Mouse (Mus musculus) spleen, adult 18-20 months (tissue): Measurements from ENCODE around the gene Ntn3.

Experiments used
- DNase-seq, 2 experiments: peaks; one replicate each; pipeline ENCODE4 v3.0.0; 2022; ENCODE audit warnings: mixed read lengths in 2 of 2

The Ntn3 gene

GRCm38 (mm10) chr17:24210591-24210990 lies 1.3 kb upstream of the Ntn3 start:
- DNase-seq: no peak

DNA sequence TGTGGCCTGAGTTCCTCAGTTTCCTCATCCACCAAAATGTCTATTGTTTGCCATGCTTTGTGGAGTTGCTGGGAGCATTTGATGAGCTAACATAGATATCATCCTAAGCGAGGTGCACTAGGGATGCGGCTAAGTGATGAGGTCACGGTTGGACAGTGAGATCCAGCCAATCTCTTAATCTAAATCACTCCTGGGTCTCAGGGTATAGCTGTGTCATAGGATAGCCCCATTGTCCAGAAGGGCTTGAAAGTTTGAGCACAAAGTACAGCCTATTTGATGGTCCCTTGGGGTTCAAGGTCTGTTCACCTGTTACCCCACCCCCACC lies 547 bp upstream of the Ntn3 start:
- DNase-seq: no peak

- DNase-seq: peak in 1 of 2 experiments; percentile 19
These were observed 689 bp downstream of the Ntn3 start for GRCm38 (mm10) chr17:24208641-24209042.

- no peak for DNase-seq
These were observed 1.3 kb downstream of the Ntn3 start for GRCm38 (mm10) chr17:24207768-24208640.

DNA sequence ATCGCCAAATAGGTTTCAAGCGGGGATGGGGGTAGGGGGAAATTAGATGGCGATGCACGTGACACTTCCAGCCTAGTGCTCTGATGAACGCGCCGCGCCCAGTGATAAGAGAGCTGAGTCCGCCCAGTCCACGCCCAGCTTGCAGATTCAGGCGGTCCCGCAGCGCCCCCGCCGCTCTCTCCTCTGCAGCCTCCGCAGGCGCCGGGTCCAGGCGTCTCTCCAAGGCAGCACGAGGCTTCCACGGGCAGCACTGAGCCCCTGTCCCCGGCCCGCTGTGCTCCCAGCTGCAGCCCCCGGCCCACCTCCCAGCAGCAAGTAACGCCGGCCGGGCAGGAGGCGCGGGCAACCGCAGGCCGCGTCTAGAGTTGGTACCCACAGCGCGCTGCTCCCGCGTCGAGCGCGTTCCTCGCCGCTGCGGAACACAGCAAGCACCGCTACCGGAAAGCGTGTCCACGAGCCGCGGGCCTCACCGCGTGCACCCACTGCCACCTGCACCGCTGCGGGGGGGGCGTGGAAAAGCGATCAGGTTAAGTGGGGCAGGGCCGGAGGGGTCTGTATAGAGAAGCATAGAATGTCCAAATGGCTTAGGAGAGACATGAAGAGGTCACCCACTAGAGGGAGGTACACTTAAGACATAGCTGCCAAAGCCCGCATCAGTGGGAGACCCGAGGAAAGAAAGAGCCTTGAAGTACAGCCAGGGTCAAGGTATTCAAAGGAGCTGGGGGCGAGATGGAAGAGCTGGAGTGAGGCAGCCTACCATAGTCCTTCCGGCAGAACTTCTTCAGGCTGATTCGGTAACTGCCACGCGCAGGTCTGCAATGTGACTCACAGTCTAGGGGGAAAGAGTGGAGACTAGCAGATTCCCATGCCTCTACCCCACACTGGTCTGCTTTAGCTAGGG lies 2.6 kb downstream of the Ntn3 start:
- peak; percentile 24 to 35 for DNase-seq

DNA sequence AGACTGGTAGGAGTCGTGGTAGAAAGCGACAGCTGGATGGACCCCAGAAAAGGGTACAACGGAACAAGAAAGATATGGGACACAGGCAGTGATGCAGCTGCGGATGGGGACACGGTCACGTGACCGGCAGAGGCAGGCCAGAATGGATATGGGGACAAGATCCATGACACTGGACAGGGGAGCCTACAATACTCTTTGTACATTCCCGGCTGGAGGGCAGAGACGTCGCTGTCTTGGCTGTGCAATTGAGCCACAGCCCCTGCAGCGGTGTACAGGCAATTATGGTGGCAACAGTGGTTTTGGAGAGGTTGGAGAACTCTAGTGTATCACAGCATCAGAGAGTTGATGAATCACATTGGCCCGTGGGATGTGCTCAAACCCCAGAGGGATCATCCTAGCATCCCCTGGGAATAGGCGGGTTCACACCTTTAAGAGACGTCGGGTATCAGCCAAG lies 3.4 kb downstream of the Ntn3 start:
- no peak for DNase-seq

DNA sequence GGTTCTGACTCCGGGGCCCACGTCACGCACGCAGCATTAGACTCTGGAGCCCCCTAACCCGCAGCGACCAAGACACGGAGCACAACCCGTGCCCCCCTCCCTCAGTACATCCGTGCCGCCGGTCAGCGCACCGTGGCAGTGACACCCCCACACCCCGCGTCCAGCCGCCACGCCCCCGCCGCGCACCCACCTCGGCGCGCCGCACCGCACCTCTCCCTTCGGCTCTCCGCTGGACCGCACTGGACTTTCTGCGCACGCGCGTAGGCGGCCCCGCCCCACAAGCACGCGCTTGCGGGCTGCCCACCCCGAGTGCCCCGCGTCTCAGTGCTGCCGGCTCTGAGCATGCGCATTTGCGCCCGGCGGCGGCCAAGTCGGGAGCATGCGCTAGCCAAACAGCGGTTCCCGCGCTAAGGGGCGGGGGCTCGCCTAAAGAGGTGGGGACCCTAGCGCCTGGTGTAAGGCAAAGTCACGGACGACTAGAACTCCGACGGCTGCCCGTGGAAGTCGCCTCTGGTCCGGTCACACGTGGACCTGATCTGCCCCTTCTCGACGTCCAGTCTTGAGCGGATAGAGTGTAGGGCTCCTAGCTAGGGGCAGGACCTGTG lies 3.9 kb downstream of the Ntn3 start, which contains the start of gene Tbc1d24:
TSS of gene Tbc1d24 (minus strand) at position 279 of the 605 bp plus-strand sequence.
- DNase-seq: peak; percentile 72 to 80

- DNase-seq: no peak
These were observed 4.5 kb downstream of the Ntn3 start for GRCm38 (mm10) chr17:24204846-24205245.

DNA sequence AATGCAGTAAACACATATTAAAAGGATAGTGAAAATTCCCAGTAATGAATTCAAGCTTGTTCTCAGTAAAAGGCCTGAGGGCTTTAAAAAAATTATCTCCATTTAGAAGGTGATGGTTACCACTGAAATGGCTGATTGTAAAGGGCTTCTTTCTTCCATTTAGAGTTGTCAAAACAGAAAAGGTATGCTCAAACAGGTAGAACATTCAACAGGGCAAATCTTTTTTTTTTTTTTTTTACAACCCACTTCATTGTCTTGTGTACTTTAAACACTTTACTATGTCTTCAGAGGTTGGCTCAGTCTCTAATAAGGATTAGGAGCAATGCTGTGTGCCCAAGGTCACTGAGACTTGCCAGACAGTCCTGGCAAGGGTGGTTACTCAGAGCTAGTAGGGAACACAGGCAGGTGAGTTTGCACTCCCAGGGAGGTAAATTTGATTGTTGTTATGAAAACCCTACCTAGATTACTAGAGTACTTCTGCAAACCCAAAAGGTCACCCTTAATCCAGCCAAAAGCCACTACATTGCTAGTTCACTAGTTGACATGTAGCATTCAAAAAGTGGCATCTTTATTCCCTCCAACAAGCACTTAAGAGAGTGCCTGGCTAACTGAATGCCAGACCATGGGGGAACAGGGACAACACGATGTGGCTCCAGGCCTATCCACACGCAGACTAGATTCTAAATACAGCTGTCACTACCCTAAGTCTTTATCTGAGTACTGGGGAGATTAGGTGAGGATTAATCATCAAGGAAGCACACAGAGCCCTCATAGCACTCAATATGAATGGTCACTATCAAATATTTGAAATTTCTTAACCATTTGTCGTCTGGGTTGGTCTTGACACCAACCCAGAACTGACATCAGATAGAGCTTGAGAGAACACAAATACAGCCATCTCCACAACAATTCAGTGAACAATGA lies 5.5 kb downstream of the Ntn3 start:
- DNase-seq: no peak

DNA sequence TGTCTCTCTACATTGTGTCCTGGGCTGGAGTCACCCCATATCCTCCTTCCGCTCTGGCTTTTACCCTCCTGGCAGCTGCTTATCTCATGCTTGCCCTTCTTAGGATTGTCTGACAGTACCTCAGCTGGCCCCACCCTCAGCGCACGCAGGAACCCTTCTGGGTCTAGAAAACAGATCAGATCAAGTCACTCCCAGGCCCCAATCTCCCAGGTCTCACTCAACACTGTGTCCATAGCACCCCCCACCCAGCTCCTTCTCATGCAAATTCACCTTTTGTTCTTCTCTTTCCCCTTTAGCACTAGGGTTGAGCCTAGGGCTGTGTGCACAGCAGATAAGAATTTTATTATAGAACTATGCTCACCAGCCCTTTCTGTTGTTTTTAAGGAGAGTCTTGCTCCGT lies 6.3 kb downstream of the Ntn3 start:
- no peak for DNase-seq

- DNase-seq: no peak
These were observed 8.2 kb downstream of the Ntn3 start for GRCm38 (mm10) chr17:24201092-24201491.

GRCm38 (mm10) chr17:24199741-24200140 lies 9.6 kb downstream of the Ntn3 start:
- DNase-seq: no peak

DNA sequence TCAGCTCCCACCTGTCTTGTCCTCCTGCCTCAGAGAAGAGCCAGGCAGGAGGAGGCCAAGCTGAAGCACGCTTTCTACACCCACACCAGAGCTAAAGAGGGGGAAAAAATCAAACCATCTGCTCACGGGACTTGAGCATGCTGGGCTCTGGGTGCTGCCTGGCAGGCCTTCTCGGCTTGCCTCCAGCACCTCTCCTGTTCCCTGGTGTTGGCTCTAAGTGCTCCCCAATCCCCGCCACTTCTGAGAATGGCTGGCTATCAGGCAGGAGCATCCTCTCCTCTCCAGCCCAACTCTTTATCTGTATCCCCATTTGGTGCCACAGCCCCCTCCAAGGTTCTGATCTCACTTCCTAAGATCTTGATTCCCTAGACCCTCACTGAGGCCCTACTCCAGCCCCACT lies 10.1 kb downstream of the Ntn3 start:
- no peak for DNase-seq

DNA sequence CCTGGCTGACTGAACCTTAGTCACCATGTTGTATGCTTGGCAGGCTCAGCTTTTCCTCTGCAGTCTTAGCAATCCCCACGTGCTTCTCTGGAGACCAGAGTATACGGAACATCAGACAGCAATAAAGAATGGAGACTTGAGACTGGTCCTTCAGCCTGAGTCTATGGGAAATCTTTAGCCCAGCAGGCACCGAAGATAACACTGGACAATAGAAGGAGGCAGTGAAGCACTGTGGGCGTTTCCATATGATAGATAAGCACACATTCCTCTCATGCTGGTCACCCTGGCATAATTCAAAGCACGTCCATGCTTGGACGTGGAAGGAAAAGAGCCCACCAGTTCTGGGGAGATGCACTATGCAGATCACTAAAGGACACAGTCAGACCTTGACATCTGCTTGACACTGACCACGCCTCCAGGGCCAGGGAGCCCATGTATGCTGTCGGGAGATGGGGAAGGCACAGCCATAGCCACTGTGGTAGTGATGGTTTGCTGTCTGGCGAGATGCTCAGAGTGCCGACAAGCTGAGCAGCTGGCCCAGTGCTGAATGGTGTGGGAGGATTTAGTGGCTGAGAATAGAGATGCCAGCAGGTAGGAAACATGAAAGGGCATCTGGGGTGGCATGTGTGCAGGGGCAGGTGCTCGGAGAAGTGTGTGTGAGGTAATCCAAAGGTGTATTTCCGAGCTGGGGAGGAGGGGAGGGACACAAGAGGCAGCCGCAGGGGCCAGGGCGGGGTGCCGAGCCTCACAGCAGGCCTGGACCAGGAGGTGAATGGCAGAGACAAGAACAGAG lies 12.1 kb downstream of the Ntn3 start:
- no peak for DNase-seq

DNA sequence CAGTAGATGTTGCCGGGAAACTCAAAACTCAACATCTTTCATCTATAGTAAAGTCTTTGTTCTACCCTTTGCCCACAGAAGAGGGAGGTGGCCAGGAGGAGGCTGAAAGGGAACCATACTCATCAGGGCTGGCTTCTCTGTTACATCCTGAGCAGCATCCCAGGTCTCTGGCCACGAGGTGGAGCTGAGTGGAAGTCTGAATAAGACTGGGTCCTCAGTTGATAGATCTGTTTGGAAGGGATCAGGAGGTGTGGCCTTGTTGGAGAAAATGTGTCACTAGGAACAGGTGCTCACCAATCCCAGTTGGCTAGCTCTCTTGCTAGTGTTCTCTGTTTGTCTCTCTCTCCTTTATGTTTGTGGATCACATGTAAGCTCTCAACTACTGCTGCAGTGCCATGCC lies 14.0 kb downstream of the Ntn3 start:
- no peak for DNase-seq

DNA sequence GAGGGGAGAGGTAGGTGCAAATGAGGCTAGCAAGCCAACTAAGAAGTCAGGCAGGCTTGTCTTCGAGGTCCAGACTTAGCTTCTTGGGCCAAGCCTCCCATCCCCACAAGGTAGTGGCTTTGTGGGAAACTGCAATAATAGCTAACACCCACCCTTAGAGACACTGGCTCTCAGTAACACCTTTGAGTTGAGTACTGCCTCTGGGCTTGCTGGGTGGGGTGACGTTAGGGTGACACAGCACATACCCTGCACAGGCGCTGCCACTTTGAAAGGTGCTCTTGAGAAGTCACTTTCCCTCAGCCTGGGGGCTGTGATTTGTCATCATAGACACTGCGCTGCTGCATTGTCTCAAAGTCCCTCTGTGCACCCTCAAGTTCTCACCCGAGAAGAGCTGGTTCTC lies 15.6 kb downstream of the Ntn3 start:
- DNase-seq: no peak

GRCm38 (mm10) chr17:24193268-24193667 lies 16.1 kb downstream of the Ntn3 start:
- no peak for DNase-seq

- no peak for DNase-seq
These were observed 16.5 kb downstream of the Ntn3 start for GRCm38 (mm10) chr17:24192848-24193247.

- DNase-seq: no peak
These were observed 17.9 kb downstream of the Ntn3 start for GRCm38 (mm10) chr17:24191481-24191880.

DNA sequence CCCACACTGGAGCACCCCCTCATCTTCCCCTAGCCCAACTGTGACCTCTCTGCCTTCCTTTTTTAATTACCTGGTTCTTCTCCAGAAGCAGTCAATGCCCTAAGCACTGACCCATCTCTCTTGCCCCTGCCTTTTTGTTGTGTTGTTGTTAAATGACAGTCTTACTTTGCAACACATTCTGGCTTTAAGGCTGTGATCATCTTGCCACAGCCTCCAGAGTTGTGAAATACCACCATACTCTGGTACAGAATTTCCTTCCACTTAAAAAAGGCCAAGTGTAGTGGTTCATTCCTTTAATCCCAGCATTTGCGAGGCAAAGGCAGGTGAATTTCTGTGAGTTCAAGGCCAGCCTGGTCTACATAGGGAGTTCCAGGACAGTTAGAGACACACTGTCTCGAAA lies 18.4 kb downstream of the Ntn3 start:
- DNase-seq: no peak

- no peak for DNase-seq
These were observed 35.1 kb downstream of the Ntn3 start for GRCm38 (mm10) chr17:24174259-24174658.
